Mouse (Mus musculus): Measurements from ENCODE around the gene Nceh1. TPM values are rescaled to one million over a fixed set of nuclear protein-coding genes. Genes with fewer than 3 reads are reported as not detected.
A peak's percentile ranks its signal among the peaks of the same experiment; 100 is the strongest.

The Nceh1 gene
- polyA plus RNA-seq, 1 experiment from 2014 or later = 18.2 TPM

DNA sequence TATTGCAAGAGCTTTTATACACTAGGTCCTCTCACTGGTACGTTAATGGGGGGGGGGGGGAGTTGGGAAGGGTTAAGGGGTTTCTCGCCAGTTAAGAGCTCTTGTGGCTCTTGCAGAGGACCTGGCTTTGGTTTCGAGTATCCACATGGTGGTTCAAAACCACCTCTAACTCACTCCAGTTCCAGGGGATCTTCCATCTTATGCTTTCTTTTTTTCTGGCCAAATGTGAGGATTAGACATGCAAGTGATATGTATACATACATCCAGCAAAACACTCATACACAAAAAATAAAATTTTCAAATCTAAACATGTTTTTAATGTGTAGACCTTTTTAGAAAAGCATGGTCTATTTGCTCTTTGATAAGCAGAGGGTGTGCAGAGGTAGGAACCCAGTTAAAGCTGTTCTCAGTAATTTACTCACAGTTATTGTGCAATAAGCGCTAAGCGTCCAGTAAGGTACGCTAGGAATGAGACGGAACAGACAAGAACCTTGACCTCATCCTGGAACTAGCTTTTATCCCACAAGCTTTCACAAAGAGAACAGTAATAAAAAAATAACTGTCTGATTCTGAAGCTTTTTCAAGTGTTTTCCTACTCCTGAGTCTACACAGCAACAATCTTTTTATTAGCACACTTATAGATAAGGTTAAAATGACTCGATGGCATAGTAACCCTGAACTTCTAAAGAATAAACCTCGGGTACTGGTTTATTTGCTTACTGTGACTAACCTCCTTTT lies 26.7 kb upstream of the Nceh1 start:
- whole genome bisulfite sequencing = 76% methylated on average over 9 of the region's 9 CpGs
- no peaks in the 10 kb centered on the region for H3K9me3 ChIP-seq (replicated peaks; ENCODE audit: control insufficient read depth, low read length, poor library complexity, severe bottlenecking)
- H3K4me1 ChIP-seq (ENCODE audit: control insufficient read depth, insufficient read depth, low read length) = peaks cover 11% of the 10 kb centered on the region
- no peak overlapping the region for H3K4me2 ChIP-seq (ENCODE audit: low read length)
- no peak overlapping the region for H3K4me3 ChIP-seq (ENCODE audit: low read depth, low read length)
- ATAC-seq = no peak
- no peak overlapping the region for H3K9ac ChIP-seq (ENCODE audit: low read depth, low read length)
- no peaks in the 10 kb centered on the region for H3K27me3 ChIP-seq (ENCODE audit: control insufficient read depth, insufficient read depth, low read depth, low read length)
- H3K27ac ChIP-seq (ENCODE audit: low read length) = no peak overlapping the region
- no peaks in the 10 kb centered on the region for H3K36me3 ChIP-seq (ENCODE audit: control insufficient read depth, insufficient read depth, low read length)

- Histone ChIP-seq H3K27ac (ENCODE audit: low read length) (no peak overlapping the region), H3K4me1 (ENCODE audit: control insufficient read depth, insufficient read depth, low read length) (peaks cover 11% of the 10 kb centered on the region), H3K27me3 (ENCODE audit: control insufficient read depth, insufficient read depth, low read depth, low read length) (no peaks in the 10 kb centered on the region), H3K9me3 (replicated peaks; ENCODE audit: control insufficient read depth, low read length, poor library complexity, severe bottlenecking) (no peaks in the 10 kb centered on the region), H3K4me2 (ENCODE audit: low read length) (no peak overlapping the region), H3K36me3 (ENCODE audit: control insufficient read depth, insufficient read depth, low read length) (no peaks in the 10 kb centered on the region), H3K4me3 (ENCODE audit: low read depth, low read length) (no peak overlapping the region), H3K9ac (ENCODE audit: low read depth, low read length) (no peak overlapping the region)
- 58% methylated on average over 3 of the region's 3 CpGs for WGBS
- no peak for ATAC-seq
These were observed 26.2 kb upstream of the Nceh1 start for GRCm38 (mm10) chr3:27156594-27156949.

- Histone ChIP-seq H3K27me3 (ENCODE audit: control insufficient read depth, insufficient read depth, low read depth, low read length) (no peaks in the 10 kb centered on the region), H3K4me3 (ENCODE audit: low read depth, low read length) (no peak overlapping the region), H3K4me1 (ENCODE audit: control insufficient read depth, insufficient read depth, low read length) (peaks cover 3% of the 10 kb centered on the region; the same call in 1 of the 2 replicates), H3K4me2 (ENCODE audit: low read length) (no peak overlapping the region), H3K36me3 (ENCODE audit: control insufficient read depth, insufficient read depth, low read length) (no peaks in the 10 kb centered on the region), H3K9me3 (replicated peaks; ENCODE audit: control insufficient read depth, low read length, poor library complexity, severe bottlenecking) (no peaks in the 10 kb centered on the region), H3K9ac (ENCODE audit: low read depth, low read length) (no peak overlapping the region), H3K27ac (ENCODE audit: low read length) (no peak overlapping the region)
- 52% methylated on average over 4 of the region's 4 CpGs for WGBS
- ATAC-seq = no peak
These were observed 23.9 kb upstream of the Nceh1 start for GRCm38 (mm10) chr3:27158910-27159309.

GRCm38 (mm10) chr3:27161645-27162409 lies 20.9 kb upstream of the Nceh1 start:
- Histone ChIP-seq H3K4me1 (ENCODE audit: control insufficient read depth, insufficient read depth, low read length) (no peaks in the 10 kb centered on the region), H3K36me3 (ENCODE audit: control insufficient read depth, insufficient read depth, low read length) (no peaks in the 10 kb centered on the region), H3K27me3 (ENCODE audit: control insufficient read depth, insufficient read depth, low read depth, low read length) (no peaks in the 10 kb centered on the region), H3K4me2 (ENCODE audit: low read length) (no peak overlapping the region), H3K4me3 (ENCODE audit: low read depth, low read length) (no peak overlapping the region), H3K27ac (ENCODE audit: low read length) (no peak overlapping the region), H3K9me3 (replicated peaks; ENCODE audit: control insufficient read depth, low read length, poor library complexity, severe bottlenecking) (no peaks in the 10 kb centered on the region), H3K9ac (ENCODE audit: low read depth, low read length) (no peak overlapping the region)
- ATAC-seq = no peak
- WGBS = 89% methylated on average over 6 of the region's 6 CpGs

DNA sequence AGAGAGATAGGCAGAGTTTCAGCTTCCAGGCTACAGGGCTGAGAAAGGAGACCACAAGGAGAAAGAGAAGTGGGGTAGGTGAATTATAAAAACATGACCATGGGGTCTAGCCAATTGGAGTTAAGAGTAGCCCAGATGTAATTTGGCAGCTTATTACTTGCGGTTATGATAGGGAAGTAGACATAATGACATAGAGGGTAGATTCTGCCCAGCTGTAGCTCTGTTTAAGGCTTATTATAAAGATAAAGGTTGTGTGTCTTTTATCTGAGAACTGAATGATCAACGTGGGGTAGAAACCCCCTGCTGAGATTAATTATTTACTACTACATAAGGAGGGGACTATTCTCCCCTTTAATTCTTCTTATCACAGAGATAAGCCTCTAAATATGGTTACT lies 20.4 kb upstream of the Nceh1 start:
- no peak for ATAC-seq
- H3K27me3 ChIP-seq (ENCODE audit: control insufficient read depth, insufficient read depth, low read depth, low read length) = no peaks in the 10 kb centered on the region

DNA sequence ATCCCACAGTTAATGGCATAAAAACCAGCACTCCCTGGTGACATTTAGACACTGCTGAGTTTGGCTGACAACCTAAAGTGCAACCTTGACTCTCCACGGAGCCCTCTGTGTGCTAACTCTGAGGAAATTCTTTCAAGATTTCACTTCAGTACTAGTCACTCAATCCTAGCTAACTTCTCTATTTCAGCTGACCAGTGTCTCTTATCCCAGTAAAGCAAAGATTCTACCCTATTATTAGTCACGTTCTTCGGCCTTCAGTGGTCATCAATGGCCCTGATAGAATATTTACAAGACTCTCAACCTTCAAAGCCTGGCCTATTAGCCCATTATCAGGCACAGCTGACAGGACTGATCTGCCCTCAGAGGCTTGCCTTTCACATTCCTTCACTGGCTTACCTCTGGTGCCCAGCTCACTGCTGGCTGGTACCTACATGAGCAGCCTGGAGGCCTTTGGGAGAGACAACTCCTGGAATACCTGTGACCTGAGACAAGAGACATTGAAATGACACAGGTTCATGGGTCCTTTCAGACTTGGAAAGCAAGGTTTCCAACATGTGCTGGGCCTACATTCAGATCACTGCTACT lies 17.2 kb upstream of the Nceh1 start:
- Histone ChIP-seq H3K4me3 (ENCODE audit: low read depth, low read length) (no peak overlapping the region), H3K9ac (ENCODE audit: low read depth, low read length) (no peak overlapping the region), H3K9me3 (replicated peaks; ENCODE audit: control insufficient read depth, low read length, poor library complexity, severe bottlenecking) (no peaks in the 10 kb centered on the region), H3K36me3 (ENCODE audit: control insufficient read depth, insufficient read depth, low read length) (no peaks in the 10 kb centered on the region), H3K27ac (ENCODE audit: low read length) (no peak overlapping the region), H3K4me2 (ENCODE audit: low read length) (no peak overlapping the region), H3K27me3 (ENCODE audit: control insufficient read depth, insufficient read depth, low read depth, low read length) (no peaks in the 10 kb centered on the region), H3K4me1 (ENCODE audit: control insufficient read depth, insufficient read depth, low read length) (no peaks in the 10 kb centered on the region)
- 79% methylated on average over 3 of the region's 3 CpGs for WGBS
- no peak for ATAC-seq

More for the DNA sequence above, 20.4 kb upstream of the Nceh1 start:
- Histone ChIP-seq H3K4me3 (ENCODE audit: low read depth, low read length) (no peak overlapping the region), H3K27ac (ENCODE audit: low read length) (no peak overlapping the region), H3K9ac (ENCODE audit: low read depth, low read length) (no peak overlapping the region), H3K4me2 (ENCODE audit: low read length) (no peak overlapping the region), H3K36me3 (ENCODE audit: control insufficient read depth, insufficient read depth, low read length) (no peaks in the 10 kb centered on the region), H3K4me1 (ENCODE audit: control insufficient read depth, insufficient read depth, low read length) (no peaks in the 10 kb centered on the region), H3K9me3 (replicated peaks; ENCODE audit: control insufficient read depth, low read length, poor library complexity, severe bottlenecking) (no peaks in the 10 kb centered on the region)
- 62% methylated on average over 2 of the region's 2 CpGs for WGBS

- Histone ChIP-seq H3K4me3 (ENCODE audit: low read depth, low read length) (no peak overlapping the region), H3K27ac (ENCODE audit: low read length) (no peak overlapping the region), H3K9ac (ENCODE audit: low read depth, low read length) (no peak overlapping the region), H3K36me3 (ENCODE audit: control insufficient read depth, insufficient read depth, low read length) (no peaks in the 10 kb centered on the region), H3K9me3 (replicated peaks; ENCODE audit: control insufficient read depth, low read length, poor library complexity, severe bottlenecking) (no peaks in the 10 kb centered on the region), H3K4me2 (ENCODE audit: low read length) (no peak overlapping the region), H3K4me1 (ENCODE audit: control insufficient read depth, insufficient read depth, low read length) (no peaks in the 10 kb centered on the region), H3K27me3 (ENCODE audit: control insufficient read depth, insufficient read depth, low read depth, low read length) (no peaks in the 10 kb centered on the region)
- 67% methylated on average over 1 of the region's 1 CpGs for WGBS
- no peak for ATAC-seq
These were observed 12.5 kb upstream of the Nceh1 start for GRCm38 (mm10) chr3:27170257-27170656.

- H3K36me3 ChIP-seq (ENCODE audit: control insufficient read depth, insufficient read depth, low read length) = no peaks in the 10 kb centered on the region
- no peaks in the 10 kb centered on the region for H3K27me3 ChIP-seq (ENCODE audit: control insufficient read depth, insufficient read depth, low read depth, low read length)
- H3K4me1 ChIP-seq (ENCODE audit: control insufficient read depth, insufficient read depth, low read length) = peaks cover 8% of the 10 kb centered on the region
- no peak overlapping the region for H3K27ac ChIP-seq (ENCODE audit: low read length)
- H3K9ac ChIP-seq (ENCODE audit: low read depth, low read length) = no peak overlapping the region
- no peak overlapping the region for H3K4me3 ChIP-seq (ENCODE audit: low read depth, low read length)
- no peak overlapping the region for H3K4me2 ChIP-seq (ENCODE audit: low read length)
- 88% methylated on average over 8 of the region's 8 CpGs for WGBS
- H3K9me3 ChIP-seq (replicated peaks; ENCODE audit: control insufficient read depth, low read length, poor library complexity, severe bottlenecking) = no peaks in the 10 kb centered on the region
- ATAC-seq = no peak
These were observed 3.1 kb upstream of the Nceh1 start for GRCm38 (mm10) chr3:27179711-27180110.

GRCm38 (mm10) chr3:27183601-27184175 lies 923 bp downstream of the Nceh1 start:
- Histone ChIP-seq H3K4me3 (ENCODE audit: low read depth, low read length) (peak overlapping the region; percentile 79), H3K4me2 (ENCODE audit: low read length) (peak overlapping the region; percentile 95), H3K27ac (ENCODE audit: low read length) (peak overlapping the region; percentile 3; the same call in 1 of the 2 replicates), H3K27me3 (ENCODE audit: control insufficient read depth, insufficient read depth, low read depth, low read length) (no peaks in the 10 kb centered on the region), H3K9me3 (replicated peaks; ENCODE audit: control insufficient read depth, low read length, poor library complexity, severe bottlenecking) (no peaks in the 10 kb centered on the region), H3K36me3 (ENCODE audit: control insufficient read depth, insufficient read depth, low read length) (no peaks in the 10 kb centered on the region), H3K4me1 (ENCODE audit: control insufficient read depth, insufficient read depth, low read length) (peaks cover 8% of the 10 kb centered on the region), H3K9ac (ENCODE audit: low read depth, low read length) (peak overlapping the region; percentile 72)
- 11% methylated on average over 19 of the region's 19 CpGs for WGBS
- ATAC-seq = peak; percentile 34
